Mouse (Mus musculus) liver, adult 2 months (tissue): Measurements from ENCODE around the gene Ltbp4. TPM values are rescaled to one million over a fixed set of nuclear protein-coding genes. Genes with fewer than 3 reads are reported as not detected.

Experiments used
- DNase-seq: peaks from one replicate; pipeline ENCODE4 v3.0.0-alpha.2; 2011; ENCODE audit warnings: low read depth, low spot score; ENCODE audit errors: extremely low read depth
- H3K27ac ChIP-seq: fragments of 200-500 bp; replicated peaks from 2 replicates; pipeline ENCODE4 v1.5.1; 2012; ENCODE audit warnings: low read depth, mild to moderate bottlenecking, control low read depth, inconsistent platforms, low read length; ENCODE audit not compliant: insufficient read depth
- H3K27me3 ChIP-seq: fragments of 200-500 bp; 2 replicates; pipeline ENCODE4 v1.6.1; 2012; ENCODE audit warnings: mild to moderate bottlenecking, moderate library complexity, low read length, inconsistent platforms; ENCODE audit not compliant: control insufficient read depth, insufficient read depth
- H3K36me3 ChIP-seq: fragments of 200-500 bp; 2 replicates; pipeline ENCODE4 v1.6.1; 2012; ENCODE audit warnings: low read length, inconsistent platforms; ENCODE audit not compliant: control insufficient read depth, insufficient read depth
- H3K4me1 ChIP-seq: fragments of 200-500 bp; 2 replicates; pipeline ENCODE4 v1.6.1; 2011; ENCODE audit warnings: low read length; ENCODE audit not compliant: control insufficient read depth, insufficient read depth
- H3K4me3 ChIP-seq: fragments of 200-500 bp; 2 replicates; pipeline ENCODE4 v1.5.1; 2011; ENCODE audit warnings: low read depth, mild to moderate bottlenecking, control low read depth, low read length, moderate library complexity; ENCODE audit not compliant: insufficient read depth
- H3K79me2 ChIP-seq: fragments of 200-500 bp; 2 replicates; pipeline ENCODE4 v1.6.1; 2012; ENCODE audit warnings: inconsistent platforms, mild to moderate bottlenecking, low read length, moderate library complexity; ENCODE audit not compliant: control insufficient read depth, insufficient read depth
- H3K9ac ChIP-seq: fragments of 200-500 bp; 2 replicates; pipeline ENCODE4 v1.6.1; 2012; ENCODE audit warnings: low read depth, mild to moderate bottlenecking, control low read depth, inconsistent platforms, low read length
- CTCF ChIP-seq: fragments of 200-500 bp; IDR thresholded peaks from 2 replicates; pipeline ENCODE4 v1.5.1; 2011; ENCODE audit warnings: low read depth, low read length, control low read depth
- POLR2A ChIP-seq: fragments of 200-500 bp; IDR thresholded peaks from 2 replicates; pipeline ENCODE4 v1.6.1; 2011; ENCODE audit warnings: low read length, control low read depth; ENCODE audit not compliant: insufficient read depth; ENCODE audit errors: extremely low read depth
- WGBS: fragments of 180-500 bp; shearing (Covaris S2); methylation state at CpG from one replicate; pipeline ENCODE4 v1.1.7; 2018; 5-methylcytosine and 5-hydroxymethylcytosine counted together
- polyA plus RNA-seq: library from polyadenylated mRNA; depleted of rRNA; stranded (reverse); fragments of >200 nt; gene quantifications from 2 replicates; pipeline ENCODE4 v1.2.3, GENCODE M21; 2012
- total RNA-seq: library from RNA; depleted of rRNA; stranded (reverse); fragments of >200 nt; gene quantifications from 2 replicates; pipeline ENCODE4 v1.2.3, GENCODE M21; 2014

Gene Ltbp4
- total and polyA plus RNA-seq, 2 experiments, result 9.4 to 29.2 TPM

- Histone ChIP-seq H3K79me2 (no peaks in the 10 kb centered on the region), H3K36me3 (no peaks in the 10 kb centered on the region), H3K27me3 (peaks cover 10% of the 10 kb centered on the region), H3K4me1 (no peaks in the 10 kb centered on the region; the same call in 1 of the 2 replicates), H3K27ac (peak overlapping the region; percentile 66), H3K4me3 (peak overlapping the region; percentile 71), H3K9ac (peak overlapping the region; percentile 15)
- no peak for TF ChIP-seq POLR2A
- no peak for TF ChIP-seq CTCF
- 10% methylated on average over 8 of the region's 8 CpGs for WGBS
- DNase-seq, result no peak
Observed at GRCm38 (mm10) chr7:27331854-27332253, 5.6 kb downstream of the Ltbp4 start.

- H3K9ac ChIP-seq, result peak overlapping the region; percentile 36; the same call in 1 of the 2 replicates
- no peaks in the 10 kb centered on the region for H3K79me2 ChIP-seq
- H3K4me3 ChIP-seq, result peak overlapping the region; percentile 57
- H3K27me3 ChIP-seq, result peaks cover 9% of the 10 kb centered on the region
- H3K36me3 ChIP-seq, result no peaks in the 10 kb centered on the region
- TF ChIP-seq CTCF (no peak), POLR2A (no peak)
- H3K4me1 ChIP-seq, result no peaks in the 10 kb centered on the region; the same call in 1 of the 2 replicates
- no peak for DNase-seq
- peak overlapping the region; percentile 66 for H3K27ac ChIP-seq
- 8% methylated on average over 8 of the region's 8 CpGs for WGBS
Observed at GRCm38 (mm10) chr7:27331541-27331851, 6.0 kb downstream of the Ltbp4 start.

- Histone ChIP-seq H3K36me3 (no peaks in the 10 kb centered on the region), H3K27me3 (peaks cover 5% of the 10 kb centered on the region), H3K4me3 (peak overlapping the region; percentile 57), H3K4me1 (peaks cover 2% of the 10 kb centered on the region), H3K9ac (peak overlapping the region; percentile 36), H3K27ac (peak overlapping the region; percentile 66), H3K79me2 (no peaks in the 10 kb centered on the region)
- WGBS, result under 1% methylated on average over 39 of the region's 39 CpGs
- DNase-seq, result peak; percentile 61
- TF ChIP-seq POLR2A (no peak), CTCF (no peak)
Observed at GRCm38 (mm10) chr7:27330709-27331540, 6.6 kb downstream of the Ltbp4 start.

GRCm38 (mm10) chr7:27329981-27330380 is 7.5 kb downstream of the Ltbp4 start:
- WGBS, result 32% methylated on average over 17 of the region's 17 CpGs
- Histone ChIP-seq H3K27ac (no peak overlapping the region), H3K36me3 (no peaks in the 10 kb centered on the region), H3K79me2 (no peaks in the 10 kb centered on the region), H3K4me3 (no peak overlapping the region), H3K27me3 (peaks cover 5% of the 10 kb centered on the region), H3K4me1 (peaks cover 2% of the 10 kb centered on the region), H3K9ac (no peak overlapping the region)
- DNase-seq, result no peak
- TF ChIP-seq POLR2A, result no peak
- no peak for TF ChIP-seq CTCF

- 0 out of 2 replicates have a peak overlapping the region, but pooled peaks have one; percentile 12 for H3K9ac ChIP-seq
Observed at GRCm38 (mm10) chr7:27329326-27329947, 8.1 kb downstream of the Ltbp4 start.

More at GRCm38 (mm10) chr7:27329326-27329947, 8.1 kb downstream of the Ltbp4 start:
- Histone ChIP-seq H3K36me3 (no peaks in the 10 kb centered on the region), H3K4me3 (no peak overlapping the region), H3K79me2 (no peaks in the 10 kb centered on the region), H3K27ac (no peak overlapping the region), H3K4me1 (peaks cover 2% of the 10 kb centered on the region), H3K27me3 (peaks cover 5% of the 10 kb centered on the region)
- TF ChIP-seq CTCF (peak; percentile 82), POLR2A (no peak)
- peak; percentile 15 for DNase-seq
- 7% methylated on average over 45 of the region's 45 CpGs for WGBS
